Mouse (Mus musculus): ENCODE results near the gene Acss2.
"Not testable (repeated sequence)": the region's sequence is repeated elsewhere in the genome, so short reads cannot be mapped to it uniquely, and the experiment has no call there.

Gene Acss2

GRCm38 (mm10) chr2:155589521-155589920 lies 71.8 kb downstream of the Acss2 start:
- DNase-seq (ENCODE audit: low read depth, low spot score): no peak

GRCm38 (mm10) chr2:155590876-155591275 lies 73.1 kb downstream of the Acss2 start:
- no peak for DNase-seq (ENCODE audit: low read depth, low spot score)

GRCm38 (mm10) chr2:155591676-155592075 lies 73.9 kb downstream of the Acss2 start:
- DNase-seq (ENCODE audit: low read depth, low spot score): no peak

DNA sequence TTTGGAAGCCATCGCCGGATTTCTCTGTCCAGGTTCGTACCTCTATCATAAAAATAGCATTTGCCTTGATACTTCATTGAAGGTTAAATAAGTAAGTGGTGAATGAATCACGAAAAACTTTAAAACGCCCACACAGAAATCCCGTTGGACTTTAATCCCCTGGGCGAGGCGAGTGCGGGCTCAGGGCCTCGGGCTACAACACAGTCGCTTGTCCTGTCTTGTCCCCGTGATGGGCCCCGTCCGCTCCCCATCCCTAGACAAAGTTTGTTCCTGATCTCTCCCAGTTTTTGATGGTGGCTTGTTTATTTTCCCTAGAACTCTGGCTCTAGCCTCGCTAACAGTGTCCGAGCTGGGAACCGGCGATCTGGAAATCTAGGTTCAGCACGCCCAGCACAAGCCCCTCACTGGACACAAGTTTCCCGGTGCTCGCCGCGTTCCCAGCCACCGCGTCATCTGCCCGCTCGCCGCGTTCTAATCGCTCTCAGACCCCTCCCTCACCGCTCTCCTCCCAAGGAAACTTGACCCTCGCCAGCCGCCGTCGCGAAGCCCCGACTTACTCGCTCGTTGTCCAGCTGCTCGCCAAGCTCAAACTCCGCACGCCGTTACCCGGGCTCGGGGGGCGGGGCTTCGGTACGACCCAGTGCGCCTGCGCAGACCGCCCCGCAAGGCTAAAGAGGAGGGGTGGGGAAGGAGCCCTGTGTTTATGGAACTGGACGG lies 74.5 kb downstream of the Acss2 start, which contains the start of gene Gss:
Gene Gss, minus strand, starts transcription at position 674 of the 717 bp plus-strand sequence.
- DNase-seq (ENCODE audit: low read depth, low spot score): peak; percentile 87

GRCm38 (mm10) chr2:155592854-155593283 lies 75.1 kb downstream of the Acss2 start:
- no peak for DNase-seq (ENCODE audit: low read depth, low spot score)

GRCm38 (mm10) chr2:155595516-155595915 lies 77.8 kb downstream of the Acss2 start:
- no peak for DNase-seq (ENCODE audit: low read depth, low spot score)

DNA sequence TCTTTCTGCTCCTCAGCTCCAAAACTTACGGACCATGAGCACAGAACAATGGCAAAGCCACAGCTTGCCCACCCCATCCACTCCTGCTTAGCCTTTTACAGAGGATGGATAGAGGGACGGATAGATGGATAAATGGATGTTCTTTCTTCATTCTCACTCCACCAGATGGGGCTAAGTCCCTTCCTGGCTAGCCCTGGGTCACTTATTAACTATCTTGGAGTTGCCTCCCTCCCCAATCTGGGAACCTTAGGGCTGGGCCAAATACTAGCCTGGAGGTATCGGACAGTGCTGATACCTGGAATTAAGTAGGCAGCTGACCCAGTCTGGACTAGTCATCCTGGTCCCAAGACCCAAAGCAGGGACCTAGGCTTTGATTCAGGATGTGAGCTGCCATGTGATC lies 86.0 kb downstream of the Acss2 start:
- no peak for DNase-seq (ENCODE audit: low read depth, low spot score)

DNA sequence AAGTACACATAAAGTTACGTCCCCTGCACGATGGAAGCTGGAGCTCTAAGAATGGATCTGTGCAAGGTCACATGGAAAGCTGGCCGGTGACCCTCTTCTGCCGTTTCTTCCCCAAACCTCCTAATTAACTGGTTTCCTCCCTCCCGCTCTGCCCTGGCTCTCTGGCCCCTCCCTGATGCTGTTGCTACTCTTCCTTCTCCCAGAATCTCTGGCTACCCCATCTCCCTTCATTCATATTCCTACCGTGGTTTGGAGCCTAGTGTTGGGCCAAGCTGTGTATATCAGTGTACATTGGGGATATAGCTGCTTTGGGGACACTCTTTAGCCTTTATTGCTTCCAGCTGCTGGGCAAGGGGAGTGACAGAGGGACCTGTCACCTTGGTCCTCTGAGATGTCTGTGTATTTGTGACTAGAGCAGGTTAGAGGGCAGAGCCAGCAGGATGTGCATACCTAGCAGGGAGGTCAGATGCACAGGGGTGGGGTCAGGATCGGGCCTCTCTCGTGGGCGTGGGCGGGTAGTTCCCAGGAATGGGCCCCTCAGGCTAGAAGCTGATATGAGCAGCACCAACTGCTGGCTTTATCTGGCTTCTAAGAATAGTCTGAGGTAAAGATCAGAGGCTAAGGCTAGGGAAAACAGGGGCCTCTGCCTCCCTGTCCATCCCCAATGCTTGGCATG lies 87.0 kb downstream of the Acss2 start:
- DNase-seq (ENCODE audit: low read depth, low spot score): no peak

GRCm38 (mm10) chr2:155605236-155605589 lies 87.5 kb downstream of the Acss2 start:
- not testable (repeated sequence) for DNase-seq (ENCODE audit: low read depth, low spot score)

- no peak for DNase-seq (ENCODE audit: low read depth, low spot score)
Observed at GRCm38 (mm10) chr2:155606360-155606759, 88.6 kb downstream of the Acss2 start.

DNA sequence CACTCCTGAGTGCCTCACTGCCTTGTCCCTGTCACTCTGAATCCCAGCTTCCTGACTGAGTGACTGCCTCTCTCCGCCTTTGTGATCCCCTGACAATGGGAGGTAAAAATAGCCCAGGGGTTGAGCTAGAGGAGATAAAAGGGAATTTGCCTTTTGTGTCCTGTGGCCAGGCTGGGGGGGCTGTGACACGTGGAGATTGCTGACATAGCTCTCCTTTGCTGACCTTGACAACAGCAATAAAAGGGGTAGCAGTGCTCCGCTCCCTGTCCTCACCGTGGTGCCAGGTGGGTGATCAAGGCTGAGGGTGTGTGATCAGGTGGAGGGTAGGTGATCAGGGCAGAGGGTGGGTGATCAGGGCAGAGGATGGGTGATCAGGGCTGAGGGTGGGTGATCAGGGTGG lies 93.2 kb downstream of the Acss2 start, which contains the start of gene Myh7b:
Gene Myh7b, plus strand, starts transcription at position 235 of the 400 bp plus-strand sequence.
- no peak for DNase-seq (ENCODE audit: low read depth, low spot score)

GRCm38 (mm10) chr2:155611834-155612550 lies 94.2 kb downstream of the Acss2 start:
- DNase-seq (ENCODE audit: low read depth, low spot score): no peak

- DNase-seq (ENCODE audit: low read depth, low spot score): no peak
Observed at GRCm38 (mm10) chr2:155613326-155613755, 95.6 kb downstream of the Acss2 start.

DNA sequence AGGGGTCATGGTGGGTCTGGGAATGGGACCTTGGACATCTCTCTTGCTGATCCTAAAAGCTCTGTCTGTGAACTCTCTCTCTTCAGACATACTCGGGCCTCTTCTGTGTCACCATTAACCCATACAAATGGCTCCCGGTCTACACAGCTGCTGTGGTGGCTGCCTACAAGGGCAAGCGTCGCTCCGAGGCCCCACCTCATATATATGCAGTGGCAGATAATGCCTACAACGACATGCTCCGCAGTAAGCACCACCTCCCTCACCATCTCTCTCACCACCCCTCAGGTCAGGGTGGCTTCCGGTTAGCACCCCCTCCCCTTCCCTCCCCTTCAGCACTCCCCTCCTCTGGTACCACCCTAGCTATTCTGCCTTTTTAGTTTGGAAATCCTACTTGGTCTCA lies 96.2 kb downstream of the Acss2 start:
- no peak for DNase-seq (ENCODE audit: low read depth, low spot score)

DNA sequence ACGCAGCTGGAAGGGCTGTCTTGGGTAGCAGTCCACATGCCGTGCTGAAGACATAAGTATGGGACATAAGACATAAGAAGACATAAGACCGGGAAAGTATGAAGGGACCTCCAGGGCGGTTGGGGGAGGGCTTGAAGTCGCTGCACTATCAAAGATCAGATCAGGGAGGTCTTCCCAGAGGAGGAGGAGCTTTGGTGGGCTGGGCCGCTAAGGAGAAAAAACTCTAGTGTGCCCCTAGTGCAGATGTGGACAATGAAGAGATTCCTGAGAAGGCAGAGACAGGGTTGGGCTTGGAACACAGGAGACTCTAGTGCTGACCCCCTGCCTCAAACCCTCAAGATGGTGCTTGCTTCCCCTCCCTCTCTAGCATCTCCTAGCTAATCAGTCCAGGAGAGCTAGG lies 99.2 kb downstream of the Acss2 start:
- no peak for DNase-seq (ENCODE audit: low read depth, low spot score)

DNA sequence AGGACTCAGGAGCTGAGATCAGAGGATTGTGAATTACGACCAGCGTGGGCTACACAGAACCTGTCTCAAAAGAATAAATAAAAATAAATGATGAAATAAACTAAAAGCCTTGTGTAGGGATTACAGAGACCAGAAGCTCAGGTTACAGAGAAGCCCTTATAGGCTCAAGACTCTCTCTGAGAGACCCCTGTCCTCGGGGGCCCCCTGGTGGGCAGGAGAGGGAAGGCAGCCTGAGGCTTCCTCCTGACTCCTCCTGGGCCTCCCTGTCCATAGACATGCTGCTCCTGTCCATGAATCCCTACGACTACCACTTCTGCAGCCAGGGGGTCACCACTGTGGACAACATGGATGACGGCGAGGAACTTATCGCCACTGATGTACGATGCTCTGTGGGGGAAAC lies 102.1 kb downstream of the Acss2 start:
- no peak for DNase-seq (ENCODE audit: low read depth, low spot score)

DNA sequence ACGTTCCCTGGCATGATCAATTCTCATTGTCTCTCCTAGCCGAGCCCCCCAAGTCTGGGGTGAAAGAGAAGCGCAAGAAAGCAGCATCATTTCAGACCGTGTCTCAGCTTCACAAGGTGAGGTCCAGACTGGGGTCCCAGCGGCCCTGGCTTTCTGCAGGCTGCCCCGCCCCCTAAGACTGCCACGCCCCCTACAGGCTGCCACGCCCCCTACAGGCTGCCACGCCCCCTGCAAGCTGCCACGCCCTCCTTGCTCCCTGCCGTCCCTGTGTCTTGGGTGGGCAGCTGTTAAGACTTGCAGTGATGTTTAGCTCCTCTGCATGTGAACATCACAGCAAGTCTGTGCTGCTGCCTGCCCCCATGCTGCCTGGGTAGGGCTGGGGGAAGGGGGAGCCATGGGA lies 104.9 kb downstream of the Acss2 start:
- DNase-seq (ENCODE audit: low read depth, low spot score): no peak

DNA sequence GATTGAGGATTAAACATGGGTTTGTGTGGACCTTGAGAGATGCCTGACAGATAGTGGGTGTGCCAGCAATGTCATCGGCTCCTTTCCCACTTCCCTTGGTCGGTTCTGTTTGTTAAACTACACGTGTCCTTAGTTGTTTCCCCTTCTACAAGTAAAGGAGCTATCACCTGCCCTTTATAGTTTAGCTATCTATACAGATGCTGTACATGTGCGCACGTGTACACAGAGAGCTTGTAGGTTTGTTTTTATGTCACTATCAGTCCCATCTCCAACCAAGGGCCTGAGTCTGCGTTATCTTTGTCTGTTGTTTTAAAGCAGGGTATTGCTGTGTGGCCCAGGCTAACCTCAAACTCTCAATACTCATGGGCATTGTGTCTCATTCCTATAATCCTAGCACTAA lies 106.2 kb downstream of the Acss2 start:
- DNase-seq (ENCODE audit: low read depth, low spot score): no peak

GRCm38 (mm10) chr2:155624730-155625129 lies 107.0 kb downstream of the Acss2 start:
- DNase-seq (ENCODE audit: low read depth, low spot score): no peak

DNA sequence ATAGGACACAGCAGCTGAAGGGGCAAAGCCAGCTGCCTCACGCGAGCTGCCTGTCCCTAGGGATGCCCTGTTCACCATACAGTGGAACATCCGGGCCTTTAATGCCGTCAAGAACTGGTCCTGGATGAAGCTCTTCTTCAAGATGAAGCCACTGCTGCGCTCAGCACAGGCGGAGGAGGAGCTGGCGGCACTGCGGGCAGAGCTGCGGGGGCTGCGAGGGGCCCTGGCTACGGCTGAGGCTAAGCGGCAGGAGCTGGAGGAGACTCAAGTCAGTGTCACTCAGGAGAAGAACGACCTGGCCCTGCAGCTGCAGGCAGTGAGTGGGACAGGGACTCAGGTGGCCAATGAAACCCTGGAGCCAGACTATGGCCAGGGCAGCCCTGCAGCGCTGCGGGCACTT lies 108.5 kb downstream of the Acss2 start:
- DNase-seq (ENCODE audit: low read depth, low spot score): no peak

DNA sequence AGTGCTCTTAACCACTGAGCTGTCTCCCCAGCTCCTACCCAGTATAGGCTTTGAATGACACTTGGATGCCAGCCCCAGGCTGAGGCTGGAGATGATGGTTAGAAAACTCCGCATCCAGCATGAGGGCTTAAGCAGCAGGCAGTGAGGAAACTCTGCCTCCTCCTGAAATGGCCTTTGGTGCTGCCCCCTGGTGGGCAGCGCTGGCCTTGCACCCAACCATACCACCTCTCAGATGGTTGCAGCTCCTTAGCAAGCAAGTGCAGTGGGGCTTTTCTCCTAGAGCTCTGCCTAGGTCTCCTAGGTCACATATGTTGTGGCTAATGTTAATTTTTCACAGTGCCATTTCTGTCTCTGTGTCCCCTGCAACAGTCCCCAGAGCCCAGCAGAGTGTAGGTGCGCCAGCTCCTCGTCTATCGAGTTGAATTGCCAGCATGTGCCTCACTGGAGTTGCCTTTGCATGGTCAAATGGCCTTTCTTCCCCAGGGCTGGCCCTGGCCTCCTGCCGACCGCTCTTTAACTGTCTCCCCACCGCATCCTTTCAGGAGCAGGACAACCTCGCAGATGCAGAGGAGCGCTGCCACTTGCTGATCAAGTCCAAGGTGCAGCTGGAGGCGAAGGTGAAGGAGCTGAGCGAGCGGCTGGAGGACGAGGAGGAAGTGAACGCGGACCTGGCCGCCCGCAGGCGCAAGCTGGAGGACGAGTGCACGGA lies 109.4 kb downstream of the Acss2 start:
- DNase-seq (ENCODE audit: low read depth, low spot score): peak; percentile 30

DNA sequence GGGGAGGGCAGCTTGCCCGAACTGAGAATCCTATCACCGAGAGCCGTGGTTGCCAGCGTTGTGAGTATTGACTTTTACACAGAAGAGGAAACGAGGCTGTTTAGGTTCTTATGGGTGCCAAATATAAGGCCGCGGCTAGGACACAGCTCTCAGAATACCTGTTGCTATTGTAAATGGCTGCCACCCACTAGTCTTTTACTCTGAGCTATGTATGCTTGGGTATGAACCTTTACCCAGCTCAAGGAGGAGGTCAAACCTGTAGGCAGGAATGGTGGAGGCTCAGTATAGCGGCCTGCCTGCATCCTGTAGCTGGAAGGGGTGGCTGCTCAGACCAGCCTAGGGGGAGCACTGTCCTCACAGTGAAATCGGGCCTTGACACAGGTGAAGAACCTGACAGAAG lies 110.4 kb downstream of the Acss2 start:
- no peak for DNase-seq (ENCODE audit: low read depth, low spot score)
